Mouse (Mus musculus) MEL (cell line): ENCODE measurements around the gene Ptma. TPM values are rescaled to one million over a fixed set of nuclear protein-coding genes. Genes with fewer than 3 reads are reported as not detected.

ENCODE experiments used
- DNase-seq: peaks from one replicate; pipeline ENCODE4 v3.0.0; 2011; ENCODE audit warnings: low read depth, low spot score
- H3K27ac ChIP-seq: 2 replicates; pipeline ENCODE4 v1.5.1; 2012; ENCODE audit warnings: low read depth, mild to moderate bottlenecking, control low read depth, low read length, moderate library complexity; ENCODE audit not compliant: control insufficient read depth
- H3K27me3 ChIP-seq, 2 experiments: fragments of 150-350 bp in 1 of 2; sonication (generic) in 1 of 2; 2 replicates each; pipeline ENCODE4 v1.6.1; 2012; ENCODE audit warnings: low read length in 2 of 2, mild to moderate bottlenecking in 2 of 2, improper control_type of control experiment in 1 of 2, moderate library complexity in 1 of 2; ENCODE audit not compliant: insufficient read depth in 2 of 2, control insufficient read depth in 1 of 2
- H3K36me3 ChIP-seq, 2 experiments: 2 replicates each; pipeline ENCODE4 v1.6.1; 2012 to 2014; ENCODE audit warnings: low read length in 2 of 2, improper control_type of control experiment in 1 of 2, inconsistent platforms in 1 of 2, mild to moderate bottlenecking in 1 of 2; ENCODE audit not compliant: insufficient read depth in 2 of 2, control insufficient read depth in 1 of 2
- H3K4me1 ChIP-seq, 2 experiments: fragments of 150-350 bp in 1 of 2; sonication (generic) in 1 of 2; 2 replicates each; pipeline ENCODE4 v1.6.1; 2012; ENCODE audit warnings: low read length in 2 of 2, improper control_type of control experiment in 1 of 2, mild to moderate bottlenecking in 1 of 2; ENCODE audit not compliant: insufficient read depth in 2 of 2, control insufficient read depth in 1 of 2
- H3K4me3 ChIP-seq, 2 experiments: fragments of 150-350 bp in 1 of 2; sonication (generic) in 1 of 2; 2 replicates each; pipeline ENCODE4 v1.5.1; 2012; ENCODE audit warnings: low read depth in 2 of 2, low read length in 2 of 2, mild to moderate bottlenecking in 2 of 2, moderate library complexity in 2 of 2, control low read depth in 1 of 2, improper control_type of control experiment in 1 of 2; ENCODE audit not compliant: control insufficient read depth in 1 of 2, insufficient read depth in 1 of 2
- H3K79me2 ChIP-seq: 2 replicates; pipeline ENCODE4 v1.6.1; 2012; ENCODE audit warnings: mild to moderate bottlenecking, low read length, moderate library complexity; ENCODE audit not compliant: control insufficient read depth, poor library complexity, insufficient read depth
- H3K9ac ChIP-seq: 2 replicates; pipeline ENCODE4 v1.6.1; 2012; ENCODE audit warnings: low read depth, mild to moderate bottlenecking, control low read depth, low read length, moderate library complexity; ENCODE audit not compliant: control insufficient read depth, poor library complexity, severe bottlenecking
- H3K9me3 ChIP-seq: fragments of 150-350 bp; sonication (generic); replicated peaks from 2 replicates; pipeline ENCODE4 v1.6.1; 2012; ENCODE audit warnings: mild to moderate bottlenecking, low read length, improper control_type of control experiment, moderate library complexity; ENCODE audit not compliant: insufficient read depth
- BHLHE40 ChIP-seq: IDR thresholded peaks from 2 replicates; pipeline ENCODE4 v1.6.1; 2012; ENCODE audit warnings: low read depth, mild to moderate bottlenecking, inconsistent platforms, low read length, improper control_type of control experiment, borderline replicate concordance
- CHD1 ChIP-seq: IDR thresholded peaks from 2 replicates; pipeline ENCODE4 v1.6.1; 2012; ENCODE audit warnings: low read depth, mild to moderate bottlenecking, inconsistent platforms, low read length, improper control_type of control experiment
- CHD2 ChIP-seq: IDR thresholded peaks from 2 replicates; pipeline ENCODE4 v1.6.1; 2011; ENCODE audit warnings: low read length, improper control_type of control experiment
- CTCF ChIP-seq, 3 experiments: IDR thresholded peaks in 2 of 3; conservative IDR thresholded peaks in 1 of 3; 2 replicates each; pipeline ENCODE4 v1.5.1; 2011 to 2012; ENCODE audit warnings: low read length in 3 of 3, low read depth in 2 of 3, mild to moderate bottlenecking in 2 of 3, improper control_type of control experiment in 1 of 3, inconsistent platforms in 1 of 3, mixed read lengths in 1 of 3, moderate library complexity in 1 of 3; ENCODE audit not compliant: control insufficient read depth in 1 of 3, insufficient read depth in 1 of 3, poor library complexity in 1 of 3, severe bottlenecking in 1 of 3
- E2F4 ChIP-seq: IDR thresholded peaks from 2 replicates; pipeline ENCODE4 v1.6.1; 2011; ENCODE audit warnings: low read depth, low read length, improper control_type of control experiment, borderline replicate concordance
- ELF1 ChIP-seq: IDR thresholded peaks from 2 replicates; pipeline ENCODE4 v1.6.1; 2014; ENCODE audit warnings: low read depth, mild to moderate bottlenecking, inconsistent platforms, low read length, improper control_type of control experiment, moderate library complexity
- EP300 ChIP-seq, 2 experiments: IDR thresholded peaks; 2 replicates each; pipeline ENCODE4 v1.6.1; 2011; ENCODE audit warnings: improper control_type of control experiment in 2 of 2, low read length in 2 of 2, low read depth in 1 of 2, mild to moderate bottlenecking in 1 of 2
- ETS1 ChIP-seq: IDR thresholded peaks from 2 replicates; pipeline ENCODE4 v1.6.1; 2012; ENCODE audit warnings: low read depth, mild to moderate bottlenecking, inconsistent platforms, low read length, improper control_type of control experiment, moderate library complexity
- GATA1 ChIP-seq: IDR thresholded peaks from 2 replicates; pipeline ENCODE4 v1.6.1; 2011; ENCODE audit warnings: low read depth, low read length, improper control_type of control experiment
- HCFC1 ChIP-seq: IDR thresholded peaks from 2 replicates; pipeline ENCODE4 v1.6.1; 2012; ENCODE audit warnings: low read depth, mild to moderate bottlenecking, inconsistent platforms, low read length, improper control_type of control experiment, moderate library complexity
- KAT2A ChIP-seq: conservative IDR thresholded peaks from 2 replicates; pipeline ENCODE4 v1.6.1; 2012; ENCODE audit warnings: low read depth, low read length, improper control_type of control experiment, inconsistent platforms
- MAX ChIP-seq: IDR thresholded peaks from 2 replicates; pipeline ENCODE4 v1.6.1; 2011; ENCODE audit warnings: low read length, improper control_type of control experiment
- MAZ ChIP-seq: IDR thresholded peaks from 2 replicates; pipeline ENCODE4 v1.6.1; 2012; ENCODE audit warnings: low read depth, mild to moderate bottlenecking, inconsistent platforms, low read length, improper control_type of control experiment
- MXI1 ChIP-seq: IDR thresholded peaks from 2 replicates; pipeline ENCODE4 v1.6.1; 2011; ENCODE audit warnings: mild to moderate bottlenecking, low read depth, low read length, improper control_type of control experiment
- MYC ChIP-seq: IDR thresholded peaks from 2 replicates; pipeline ENCODE4 v1.6.1; 2011; ENCODE audit warnings: low read depth, mild to moderate bottlenecking, low read length, improper control_type of control experiment, moderate library complexity
- NRF1 ChIP-seq: IDR thresholded peaks from 2 replicates; pipeline ENCODE4 v1.6.1; 2014; ENCODE audit warnings: low read depth, mild to moderate bottlenecking, inconsistent platforms, low read length, improper control_type of control experiment, moderate library complexity; ENCODE audit not compliant: poor library complexity, insufficient read depth, severe bottlenecking
- POLR2A ChIP-seq, 2 experiments: IDR thresholded peaks; 2 replicates each; pipeline ENCODE4 v1.6.1; 2011 to 2012; ENCODE audit warnings: low read length in 2 of 2, mild to moderate bottlenecking in 2 of 2, control low read depth in 1 of 2, improper control_type of control experiment in 1 of 2, low read depth in 1 of 2, moderate library complexity in 1 of 2; ENCODE audit not compliant: control insufficient read depth in 1 of 2, insufficient read depth in 1 of 2, poor library complexity in 1 of 2
- POLR2AphosphoS2 ChIP-seq: IDR thresholded peaks from 2 replicates; pipeline ENCODE4 v1.6.1; 2011; ENCODE audit warnings: low read length, improper control_type of control experiment
- POLR2AphosphoS5 ChIP-seq: IDR thresholded peaks from 2 replicates; pipeline ENCODE4 v1.6.1; 2012; ENCODE audit warnings: low read depth, borderline replicate concordance, mild to moderate bottlenecking, inconsistent platforms, low read length, moderate library complexity, mixed read lengths
- SIN3A ChIP-seq: IDR thresholded peaks from 2 replicates; pipeline ENCODE4 v1.6.1; 2012; ENCODE audit warnings: low read length, improper control_type of control experiment, inconsistent platforms
- SMC3 ChIP-seq: IDR thresholded peaks from 2 replicates; pipeline ENCODE4 v1.6.1; 2011; ENCODE audit warnings: low read depth, low read length, improper control_type of control experiment
- TBP ChIP-seq: IDR thresholded peaks from 2 replicates; pipeline ENCODE4 v1.8.0; 2011; ENCODE audit warnings: low read depth, low read length, improper control_type of control experiment
- TCF12 ChIP-seq: IDR thresholded peaks from 2 replicates; pipeline ENCODE4 v1.6.1; 2014; ENCODE audit warnings: low read depth, mild to moderate bottlenecking, inconsistent platforms, low read length, improper control_type of control experiment, moderate library complexity
- USF1 ChIP-seq: IDR thresholded peaks from 2 replicates; pipeline ENCODE4 v1.6.1; 2014; ENCODE audit warnings: low read depth, mild to moderate bottlenecking, inconsistent platforms, low read length, improper control_type of control experiment, moderate library complexity
- USF2 ChIP-seq, 2 experiments: IDR thresholded peaks; 2 replicates each; pipeline ENCODE4 v1.6.1; 2011 to 2012; ENCODE audit warnings: improper control_type of control experiment in 2 of 2, low read length in 2 of 2, borderline replicate concordance in 1 of 2, inconsistent platforms in 1 of 2, low read depth in 1 of 2, mild to moderate bottlenecking in 1 of 2; ENCODE audit not compliant: insufficient read depth in 1 of 2
- ZC3H11A ChIP-seq: IDR thresholded peaks from 2 replicates; pipeline ENCODE4 v1.6.1; 2012; ENCODE audit warnings: low read depth, mild to moderate bottlenecking, inconsistent platforms, low read length, improper control_type of control experiment
- ZKSCAN1 ChIP-seq: IDR thresholded peaks from 2 replicates; pipeline ENCODE4 v1.6.1; 2012; ENCODE audit warnings: low read depth, mild to moderate bottlenecking, inconsistent platforms, low read length, improper control_type of control experiment, moderate library complexity
- ZMIZ1 ChIP-seq: IDR thresholded peaks from 2 replicates; pipeline ENCODE4 v1.6.1; 2012; ENCODE audit warnings: low read depth, mild to moderate bottlenecking, inconsistent platforms, low read length, improper control_type of control experiment, moderate library complexity
- polyA plus RNA-seq, 2 experiments: library from polyadenylated mRNA; stranded (reverse) in 1 of 2; unstranded in 1 of 2; fragments of >175 nt in 1 of 2; fragments of >200 nt in 1 of 2; gene quantifications; 2 replicates each; pipeline versions ENCODE4 v1.2.1 to v1.2.4; 2012; ENCODE audit warnings: low replicate concordance in 2 of 2, low read depth in 1 of 2; ENCODE audit not compliant: insufficient read length in 2 of 2, insufficient read depth in 1 of 2, missing spikeins in 1 of 2
- total RNA-seq: library from RNA; depleted of rRNA; stranded (reverse); fragments of 300-350 nt; gene quantifications from 2 replicates; pipeline ENCODE4 v1.2.3, GENCODE M21; 2012

The Ptma gene
- total and polyA plus RNA-seq, 3 experiments = 2,419 to 4,891 (median 3,309) TPM

GRCm38 (mm10) chr1:86527599-86528486, 1.3 kb downstream of the Ptma start:
- DNase-seq = peak; percentile 86
- Histone ChIP-seq H3K79me2 (peaks cover 42% of the 10 kb centered on the region), H3K9me3 (no peaks in the 10 kb centered on the region), H3K4me3 (peak overlapping the region; percentile 67 to 96), H3K9ac (peak overlapping the region; percentile 98), H3K4me1 (peaks cover 3 to 27% of the 10 kb centered on the region in 2 experiments; a peak in 3 of 4 replicates), H3K36me3 (peaks cover 2 to 26% of the 10 kb centered on the region in 2 experiments), H3K27me3 (no peaks in the 10 kb centered on the region), H3K27ac (peak overlapping the region; percentile 89)
- TF ChIP-seq CHD1 = peak; percentile 81; the same call in 1 of the 2 replicates
- TF ChIP-seq USF2 (IDR thresholded peaks at IDR 0.05; ENCODE audit: borderline replicate concordance in 1 of 2, insufficient read depth in 1 of 2, low read depth in 1 of 2, low read length in 2 of 2) = no peak
- peak; percentile 19; the same call in 1 of the 2 replicates for TF ChIP-seq POLR2AphosphoS2
- peak; percentile 65; the same call in 1 of the 2 replicates for TF ChIP-seq POLR2AphosphoS5
- peak; percentile 93 for TF ChIP-seq MYC
- 0 out of 2 replicates have a peak, but pooled peaks have one; percentile 22 for TF ChIP-seq CHD2
- TF ChIP-seq E2F4 = 0 out of 2 replicates have a peak, but pooled peaks have one; percentile 32
- peak; percentile 19; the same call in 1 of the 2 replicates for TF ChIP-seq ETS1
- peak; percentile 47 to 82 (median 60); a peak in 5 of 6 replicates for TF ChIP-seq CTCF (IDR thresholded peaks at IDR 0.05 in 2 of 3, conservative IDR thresholded peaks at IDR 0.05 in 1 of 3; ENCODE audit: control insufficient read depth in 1 of 3, insufficient read depth in 1 of 3, low read depth in 2 of 3, low read length in 3 of 3, poor library complexity in 1 of 3, severe bottlenecking in 1 of 3)
- peak; percentile 93 for TF ChIP-seq MXI1
- peak; percentile 98 for TF ChIP-seq MAX
- TF ChIP-seq TBP = peak; percentile 28; the same call in 1 of the 2 replicates
- TF ChIP-seq ZMIZ1 = 0 out of 2 replicates have a peak, but pooled peaks have one; percentile 19
- peak; percentile 81 for TF ChIP-seq SIN3A
- no peak for TF ChIP-seq SMC3
- peak; percentile 36; the same call in 1 of the 2 replicates for TF ChIP-seq MAZ
- peak; percentile 86 for TF ChIP-seq NRF1
- peak; percentile 83 for TF ChIP-seq USF1
- TF ChIP-seq KAT2A = no peak; the same call in 1 of the 2 replicates
- TF ChIP-seq ZKSCAN1 = no peak
- 0 out of 2 replicates have a peak, but pooled peaks have one; percentile 26 for TF ChIP-seq TCF12
- peak; percentile 33; the same call in 1 of the 2 replicates for TF ChIP-seq HCFC1
- no peak for TF ChIP-seq ZC3H11A
- 0 out of 2 replicates have a peak, but pooled peaks have one; percentile 10 for TF ChIP-seq ELF1
- 0 out of 4 replicates have a peak, but pooled peaks of 1 of the 2 experiments have one; percentile 19 for TF ChIP-seq EP300 (IDR thresholded peaks at IDR 0.05; ENCODE audit: low read depth in 1 of 2, low read length in 2 of 2)
- TF ChIP-seq GATA1 = no peak
- 0 out of 2 replicates have a peak, but pooled peaks have one; percentile 24 for TF ChIP-seq BHLHE40
- TF ChIP-seq POLR2A (IDR thresholded peaks at IDR 0.05; ENCODE audit: control insufficient read depth in 1 of 2, insufficient read depth in 1 of 2, low read depth in 1 of 2, low read length in 2 of 2, poor library complexity in 1 of 2) = peak; percentile 53 to 57; a peak in 2 of 4 replicates
